Mouse (Mus musculus): ENCODE results near the gene B3gnt3. TPM values are rescaled to one million over a fixed set of nuclear protein-coding genes. Genes with fewer than 3 reads are reported as not detected.

The B3gnt3 gene
- polyA plus RNA-seq, 1 experiment from 2014 or later = 35.9 TPM

DNA sequence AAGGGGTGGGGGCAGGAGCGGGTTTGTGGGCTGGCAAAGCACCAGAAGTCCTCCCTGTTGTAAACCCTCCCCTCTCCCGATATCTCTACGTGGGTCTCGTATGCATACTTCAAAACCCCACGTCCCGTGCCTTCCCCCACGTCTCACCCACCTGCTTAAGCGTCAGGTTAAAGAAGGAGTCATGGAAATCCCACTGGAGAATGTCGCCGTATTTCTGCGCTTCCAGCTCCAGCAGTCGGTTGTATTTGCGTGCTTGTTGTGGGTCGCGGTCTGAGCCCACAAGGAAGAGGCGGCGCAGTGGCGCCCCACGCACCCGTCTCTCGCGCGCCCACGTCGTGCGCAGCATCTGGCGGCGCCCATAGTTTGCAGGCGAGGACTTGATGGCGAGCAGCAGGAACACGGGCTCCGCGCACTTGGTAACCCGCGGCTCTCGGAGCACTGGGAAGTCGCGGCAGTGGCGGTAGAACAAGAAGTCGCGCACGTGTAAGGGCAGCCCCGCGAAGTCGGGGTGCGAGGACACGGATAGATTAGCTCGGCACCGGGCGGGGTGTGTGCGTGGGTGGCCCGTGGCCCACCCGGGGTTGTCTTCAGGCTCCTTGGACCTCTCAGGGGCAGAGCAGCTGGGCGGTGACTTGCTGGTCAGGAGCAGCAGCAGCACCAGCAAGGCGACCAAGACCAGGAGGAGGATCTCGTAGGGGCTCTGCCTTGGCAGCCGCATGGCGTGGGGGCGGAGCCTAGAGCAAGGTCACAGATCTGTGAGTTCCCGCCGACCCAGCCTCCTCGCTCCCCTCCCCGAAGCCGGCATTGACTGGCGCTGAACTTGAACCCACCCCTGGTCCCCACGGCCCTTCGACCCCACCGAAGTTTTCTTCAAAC, 8.2 kb downstream of the B3gnt3 start:
- no peak overlapping the region for H3K9ac ChIP-seq (ENCODE audit: low read length)
- TF ChIP-seq CTCF (IDR thresholded peaks at IDR 0.05; ENCODE audit: low read depth) (no peak), EP300 (optimal IDR thresholded peaks at IDR 0.05) (no peak)
- peak overlapping the region; percentile 19; the same call in 1 of the 2 replicates for H3K4me3 ChIP-seq (ENCODE audit: low read depth, low read length)
- H3K4me1 ChIP-seq (replicated peaks; ENCODE audit: control insufficient read depth, insufficient read depth) = no peaks in the 10 kb centered on the region
- H3K9me3 ChIP-seq (ENCODE audit: control insufficient read depth, low read length) = no peaks in the 10 kb centered on the region
- no peaks in the 10 kb centered on the region for H3K36me3 ChIP-seq (ENCODE audit: control insufficient read depth, insufficient read depth, low read length)
- H3K4me2 ChIP-seq (replicated peaks; ENCODE audit: low read depth) = peak overlapping the region; percentile 17; the same call in 1 of the 2 replicates
- no peak overlapping the region for H3K27ac ChIP-seq (replicated peaks)
- 0 out of 2 replicates have a peak, but pooled peaks have one; percentile 15 for ATAC-seq (ENCODE audit: low FRiP score, low TSS enrichment)
- DNase-seq (ENCODE audit: low spot score) = no peak
- WGBS = 14% methylated on average over 67 of the region's 68 CpGs
- peaks cover 19% of the 10 kb centered on the region; the same call in 1 of the 2 replicates for H3K27me3 ChIP-seq (ENCODE audit: control insufficient read depth, insufficient read depth, low read length)

DNA sequence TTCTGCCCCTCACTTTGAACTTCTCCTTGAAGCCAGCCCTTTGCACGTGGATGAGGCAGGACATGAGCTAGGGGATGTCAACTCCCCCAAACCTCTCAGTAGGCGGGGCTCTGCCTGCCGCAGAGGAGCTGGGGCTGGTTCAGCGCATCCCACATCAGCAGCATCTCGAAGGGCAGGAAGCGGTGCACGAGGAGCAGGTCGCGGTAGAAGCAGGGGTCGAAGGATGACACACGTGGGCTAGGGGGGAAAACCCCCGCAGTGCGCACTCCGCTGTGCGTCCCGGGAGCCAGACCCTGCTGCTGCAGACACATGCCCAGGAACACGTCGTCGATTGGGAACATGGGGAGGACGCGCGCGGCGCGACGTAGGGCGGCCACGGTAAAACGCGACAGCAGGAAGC, 9.1 kb downstream of the B3gnt3 start:
- Histone ChIP-seq H3K9me3 (ENCODE audit: control insufficient read depth, low read length) (no peaks in the 10 kb centered on the region), H3K4me1 (replicated peaks; ENCODE audit: control insufficient read depth, insufficient read depth) (no peaks in the 10 kb centered on the region), H3K27ac (replicated peaks) (no peak overlapping the region), H3K9ac (ENCODE audit: low read length) (no peak overlapping the region), H3K36me3 (ENCODE audit: control insufficient read depth, insufficient read depth, low read length) (no peaks in the 10 kb centered on the region), H3K4me3 (ENCODE audit: low read depth, low read length) (no peak overlapping the region), H3K27me3 (ENCODE audit: control insufficient read depth, insufficient read depth, low read length) (peaks cover 22% of the 10 kb centered on the region; the same call in 1 of the 2 replicates), H3K4me2 (replicated peaks; ENCODE audit: low read depth) (no peak overlapping the region)
- ATAC-seq (ENCODE audit: low FRiP score, low TSS enrichment) = no peak
- DNase-seq (ENCODE audit: low spot score) = no peak
- 19% methylated on average over 30 of the region's 30 CpGs for WGBS
- TF ChIP-seq CTCF (IDR thresholded peaks at IDR 0.05; ENCODE audit: low read depth) (no peak), EP300 (optimal IDR thresholded peaks at IDR 0.05) (no peak)

DNA sequence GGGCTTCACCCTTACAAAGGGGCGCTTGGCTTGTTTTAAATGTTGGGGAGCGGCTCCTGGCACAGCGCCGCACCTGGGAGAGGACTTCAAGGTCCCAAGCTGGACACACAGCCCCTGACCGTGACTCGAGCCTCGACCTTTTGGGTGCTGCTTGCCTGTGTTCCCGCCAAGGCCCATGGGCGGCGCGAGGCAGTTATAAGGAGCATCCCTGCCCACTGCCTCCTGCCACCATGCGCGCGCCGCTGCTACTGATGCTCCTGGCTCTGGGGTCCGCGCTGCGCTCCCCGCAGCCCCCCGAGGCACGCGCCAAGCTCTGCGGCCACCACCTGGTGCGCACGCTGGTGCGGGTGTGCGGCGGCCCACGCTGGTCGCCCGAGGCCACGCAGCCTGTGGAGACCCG, 12.6 kb downstream of the B3gnt3 start, which contains the start of gene Insl3:
Gene Insl3, plus strand, starts transcription at position 187 of the 400 bp plus-strand sequence.
- no peak for DNase-seq (ENCODE audit: low spot score)
- Histone ChIP-seq H3K4me2 (replicated peaks; ENCODE audit: low read depth) (no peak within 1 kb of the TSS), H3K36me3 (ENCODE audit: control insufficient read depth, insufficient read depth, low read length) (no peaks in the 10 kb centered on the region), H3K27ac (replicated peaks) (no peak within 1 kb of the TSS), H3K4me1 (replicated peaks; ENCODE audit: control insufficient read depth, insufficient read depth) (peaks cover 2% of the 10 kb centered on the region; the same call in 1 of the 2 replicates), H3K4me3 (ENCODE audit: low read depth, low read length) (no peak within 1 kb of the TSS), H3K27me3 (ENCODE audit: control insufficient read depth, insufficient read depth, low read length) (peaks cover 28% of the 10 kb centered on the region; the same call in 1 of the 2 replicates), H3K9ac (ENCODE audit: low read length) (no peak within 1 kb of the TSS), H3K9me3 (ENCODE audit: control insufficient read depth, low read length) (no peaks in the 10 kb centered on the region)
- no peak for ATAC-seq (ENCODE audit: low FRiP score, low TSS enrichment)
- no peak for TF ChIP-seq EP300 (optimal IDR thresholded peaks at IDR 0.05)
- TF ChIP-seq CTCF (IDR thresholded peaks at IDR 0.05; ENCODE audit: low read depth) = no peak
- WGBS = 12% methylated on average over 33 of the region's 33 CpGs

DNA sequence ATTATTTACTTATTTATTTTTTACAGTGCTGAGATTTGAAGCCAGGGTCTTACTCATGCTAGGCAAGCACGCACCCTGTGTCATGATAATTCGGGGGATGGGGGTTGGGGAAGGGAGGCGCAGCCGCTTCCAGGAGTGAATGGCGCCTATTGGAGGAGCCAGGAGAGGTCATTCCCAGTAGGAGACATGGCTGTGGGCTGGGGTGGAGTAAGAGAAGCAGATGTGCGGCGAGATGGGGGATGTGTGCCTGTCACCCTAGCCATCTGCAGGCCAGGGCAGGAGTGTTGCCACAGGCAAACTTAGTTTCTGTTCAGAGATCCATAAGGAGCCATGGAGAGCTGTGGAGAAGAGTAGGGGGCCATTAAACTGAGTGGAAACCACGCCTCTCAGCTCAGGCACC, 14.0 kb downstream of the B3gnt3 start:
- Histone ChIP-seq H3K9me3 (ENCODE audit: control insufficient read depth, low read length) (no peaks in the 10 kb centered on the region), H3K27ac (replicated peaks) (no peak overlapping the region)
- 20% methylated on average over 8 of the region's 8 CpGs for WGBS

DNA sequence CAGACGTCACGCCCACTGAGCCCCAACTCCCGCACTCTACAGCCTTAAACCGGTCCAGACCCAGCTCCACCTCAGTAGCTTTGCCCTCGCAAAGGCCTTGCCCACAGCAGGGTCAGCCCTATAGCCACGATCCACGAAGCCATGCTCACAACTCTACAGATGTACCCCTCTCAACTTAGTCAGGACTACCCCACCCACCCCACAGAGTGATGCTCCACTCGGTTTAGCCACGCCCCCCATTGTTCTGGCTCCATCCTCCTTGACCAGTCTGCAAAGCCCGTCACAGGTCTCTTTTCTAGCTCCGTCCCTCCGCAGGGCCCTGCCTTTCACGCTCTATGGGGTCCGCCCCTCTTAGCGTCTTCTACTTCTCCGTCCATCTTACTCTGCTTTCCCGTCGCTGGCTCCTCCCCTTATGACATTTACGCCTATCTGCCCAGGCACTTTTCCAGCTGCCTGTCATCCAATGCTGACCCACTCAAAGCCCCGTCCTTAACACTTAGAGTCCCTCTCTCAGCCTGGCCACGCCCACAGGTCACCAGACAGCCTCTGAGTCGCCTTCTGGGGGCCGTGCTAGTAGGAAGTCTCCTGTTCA, 15.3 kb downstream of the B3gnt3 start:
- no peak overlapping the region for H3K27ac ChIP-seq (replicated peaks)
- H3K4me3 ChIP-seq (ENCODE audit: low read depth, low read length) = peak overlapping the region; percentile 17
- peaks cover 2% of the 10 kb centered on the region; the same call in 1 of the 2 replicates for H3K4me1 ChIP-seq (replicated peaks; ENCODE audit: control insufficient read depth, insufficient read depth)
- H3K36me3 ChIP-seq (ENCODE audit: control insufficient read depth, insufficient read depth, low read length) = no peaks in the 10 kb centered on the region
- DNase-seq (ENCODE audit: low spot score) = no peak
- H3K4me2 ChIP-seq (replicated peaks; ENCODE audit: low read depth) = peak overlapping the region; percentile 40
- H3K9me3 ChIP-seq (ENCODE audit: control insufficient read depth, low read length) = no peaks in the 10 kb centered on the region
- no peak overlapping the region for H3K9ac ChIP-seq (ENCODE audit: low read length)
- 10% methylated on average over 23 of the region's 23 CpGs for WGBS
- ATAC-seq (ENCODE audit: low FRiP score, low TSS enrichment) = peak; percentile 36
- H3K27me3 ChIP-seq (ENCODE audit: control insufficient read depth, insufficient read depth, low read length) = peaks cover 18% of the 10 kb centered on the region; the same call in 1 of the 2 replicates
- no peak for TF ChIP-seq EP300 (optimal IDR thresholded peaks at IDR 0.05)
- TF ChIP-seq CTCF (IDR thresholded peaks at IDR 0.05; ENCODE audit: low read depth) = no peak

More for the DNA sequence above, 14.0 kb downstream of the B3gnt3 start:
- Histone ChIP-seq H3K4me1 (replicated peaks; ENCODE audit: control insufficient read depth, insufficient read depth) (peaks cover 2% of the 10 kb centered on the region; the same call in 1 of the 2 replicates), H3K27me3 (ENCODE audit: control insufficient read depth, insufficient read depth, low read length) (peaks cover 20% of the 10 kb centered on the region; the same call in 1 of the 2 replicates), H3K9ac (ENCODE audit: low read length) (no peak overlapping the region), H3K4me3 (ENCODE audit: low read depth, low read length) (no peak overlapping the region), H3K4me2 (replicated peaks; ENCODE audit: low read depth) (no peak overlapping the region), H3K36me3 (ENCODE audit: control insufficient read depth, insufficient read depth, low read length) (no peaks in the 10 kb centered on the region)
- TF ChIP-seq CTCF (IDR thresholded peaks at IDR 0.05; ENCODE audit: low read depth) (no peak), EP300 (optimal IDR thresholded peaks at IDR 0.05) (no peak)
- no peak for ATAC-seq (ENCODE audit: low FRiP score, low TSS enrichment)
- DNase-seq (ENCODE audit: low spot score) = no peak

All from stomach, postnatal 0 days (tissue).